In genomic region chr13:108245086-108245697, GRCm38 (mm10) we compare ENCODE assay signal across 17 mouse cellular contexts. TPM values are rescaled to one million over a fixed set of nuclear protein-coding genes. Genes with fewer than 3 reads are reported as not detected.
DNase-seq lines count a peak whose midpoint lies in the region; ATAC-seq and TF ChIP-seq lines count a peak whose summit lies in the region.
"Had no signal": no experiment of that assay in that cellular context is flagged by ENCODE, and none has a peak within 500 bp of the region (broad histone marks: within the 10 kb centered on the region; RNA-seq: fewer than 3 reads in every experiment).

No protein-coding gene starts in this region.

- no peaks in the 10 kb centered on the region for H3K9me3 ChIP-seq in embryonic facial prominence, embryonic 14.5 days (ENCODE audit: control insufficient read depth, low read length)
- H3K9me3 ChIP-seq in embryonic facial prominence, embryonic 10.5 days, result no peaks in the 10 kb centered on the region
- no peaks in the 10 kb centered on the region for H3K9me3 ChIP-seq in lung, embryonic 14.5 days (ENCODE audit: low read depth, low read length)
- no peaks in the 10 kb centered on the region for H3K9me3 ChIP-seq in kidney, embryonic 14.5 days (ENCODE audit: control insufficient read depth, low read length)
- H3K9me3 ChIP-seq: liver, embryonic 12.5 days; midbrain, embryonic 10.5 days; neural tube, embryonic 12.5 days had no signal

- no peaks in the 10 kb centered on the region for H3K27me3 ChIP-seq in embryonic facial prominence, embryonic 14.5 days (replicated peaks; ENCODE audit: control insufficient read depth, insufficient read depth, low read length)
- H3K27me3 ChIP-seq in embryonic facial prominence, embryonic 10.5 days (replicated peaks; ENCODE audit: low read depth, poor library complexity, severe bottlenecking), result no peaks in the 10 kb centered on the region
- H3K27me3 ChIP-seq in lung, embryonic 14.5 days (ENCODE audit: insufficient read depth, low read length), result no peaks in the 10 kb centered on the region
- no peaks in the 10 kb centered on the region for H3K27me3 ChIP-seq in kidney, embryonic 14.5 days (ENCODE audit: control insufficient read depth, insufficient read depth, low read length)
- H3K27me3 ChIP-seq: liver, embryonic 12.5 days; neural tube, embryonic 12.5 days had no signal

- no peak overlapping the region for H3K9ac ChIP-seq in embryonic facial prominence, embryonic 14.5 days (ENCODE audit: low read depth, low read length)
- H3K9ac ChIP-seq in lung, embryonic 14.5 days, result no peak overlapping the region
- H3K9ac ChIP-seq in kidney, embryonic 14.5 days (ENCODE audit: low read depth, low read length), result no peak overlapping the region
- H3K9ac ChIP-seq: liver, embryonic 12.5 days; neural tube, embryonic 12.5 days had no signal

- no peak for ATAC-seq in embryonic facial prominence, embryonic 14.5 days (ENCODE audit: low read depth)
- ATAC-seq in lung, embryonic 14.5 days (ENCODE audit: insufficient read depth), result no peak
- ATAC-seq in kidney, embryonic 14.5 days (ENCODE audit: low FRiP score, low TSS enrichment), result peak; percentile 76
- ATAC-seq: forebrain, embryonic 14.5 days; liver, embryonic 12.5 days had no signal

- no peak overlapping the region for H3K27ac ChIP-seq in embryonic facial prominence, embryonic 14.5 days (replicated peaks; ENCODE audit: low read depth, low read length)
- H3K27ac ChIP-seq in embryonic facial prominence, embryonic 10.5 days (replicated peaks), result no peak overlapping the region
- no peak overlapping the region for H3K27ac ChIP-seq in lung, embryonic 14.5 days (ENCODE audit: low read depth)
- H3K27ac ChIP-seq in kidney, embryonic 14.5 days (ENCODE audit: low read depth, low read length), result no peak overlapping the region
- H3K27ac ChIP-seq: left cerebral cortex, adult 2 months; liver, embryonic 12.5 days; midbrain, embryonic 10.5 days; neural tube, embryonic 12.5 days had no signal

- no peak overlapping the region for H3K4me3 ChIP-seq in embryonic facial prominence, embryonic 14.5 days (ENCODE audit: low read depth, low read length)
- no peak overlapping the region for H3K4me3 ChIP-seq in embryonic facial prominence, embryonic 10.5 days
- H3K4me3 ChIP-seq in lung, embryonic 14.5 days (ENCODE audit: low read depth, low read length), result no peak overlapping the region
- H3K4me3 ChIP-seq in kidney, embryonic 14.5 days (ENCODE audit: low read length), result no peak overlapping the region
- H3K4me3 ChIP-seq: left cerebral cortex, adult 2 months; liver, embryonic 12.5 days; midbrain, embryonic 10.5 days; neural tube, embryonic 12.5 days had no signal

- H3K4me1 ChIP-seq in embryonic facial prominence, embryonic 14.5 days (ENCODE audit: control insufficient read depth, insufficient read depth, low read length), result no peaks in the 10 kb centered on the region
- no peaks in the 10 kb centered on the region for H3K4me1 ChIP-seq in embryonic facial prominence, embryonic 10.5 days
- H3K4me1 ChIP-seq in lung, embryonic 14.5 days (ENCODE audit: insufficient read depth), result no peaks in the 10 kb centered on the region
- no peaks in the 10 kb centered on the region for H3K4me1 ChIP-seq in kidney, embryonic 14.5 days (ENCODE audit: control insufficient read depth, insufficient read depth, low read length)
- H3K4me1 ChIP-seq: liver, embryonic 12.5 days; midbrain, embryonic 10.5 days; neural tube, embryonic 12.5 days had no signal

- peak; percentile 26 for DNase-seq in embryonic facial prominence, embryonic 14.5 days (ENCODE audit: low spot score)
- DNase-seq in embryonic facial prominence, embryonic 10.5 days (ENCODE audit: low spot score), result no peak
- DNase-seq in lung, embryonic 14.5 days, result peak; percentile 13
- no peak for DNase-seq in lung, postnatal 25 days (ENCODE audit: low spot score)
- peak; percentile 45 to 63 for DNase-seq in kidney, postnatal 4 days
- no peak for DNase-seq in testis, postnatal 14 days (ENCODE audit: low spot score)
- DNase-seq in right cerebral cortex, adult 2 months (ENCODE audit: low spot score in 2 of 2), result no peak
- DNase-seq: adrenal gland, adult 8-10 months; cerebellum, postnatal 10 days; right cerebral cortex, postnatal 25 days; thymus, postnatal 14 days had no signal

- H3K4me2 ChIP-seq in embryonic facial prominence, embryonic 14.5 days (ENCODE audit: low read depth, low read length), result no peak overlapping the region
- H3K4me2 ChIP-seq in lung, embryonic 14.5 days, result no peak overlapping the region
- H3K4me2 ChIP-seq in kidney, embryonic 14.5 days (replicated peaks; ENCODE audit: low read depth, low read length), result no peak overlapping the region
- H3K4me2 ChIP-seq: liver, embryonic 12.5 days; neural tube, embryonic 12.5 days had no signal

- no peaks in the 10 kb centered on the region for H3K36me3 ChIP-seq in embryonic facial prominence, embryonic 14.5 days (ENCODE audit: control insufficient read depth, insufficient read depth, low read length)
- no peaks in the 10 kb centered on the region for H3K36me3 ChIP-seq in embryonic facial prominence, embryonic 10.5 days (replicated peaks)
- H3K36me3 ChIP-seq in lung, embryonic 14.5 days (ENCODE audit: insufficient read depth), result no peaks in the 10 kb centered on the region
- no peaks in the 10 kb centered on the region for H3K36me3 ChIP-seq in kidney, embryonic 14.5 days (ENCODE audit: control insufficient read depth, insufficient read depth, low read length)
- H3K36me3 ChIP-seq: liver, embryonic 12.5 days; midbrain, embryonic 10.5 days; neural tube, embryonic 12.5 days had no signal

- 60% methylated on average over 11 of the region's 11 CpGs for WGBS in embryonic facial prominence, embryonic 14.5 days
- WGBS in embryonic facial prominence, embryonic 10.5 days, result 79% methylated on average over 11 of the region's 11 CpGs
- 58% methylated on average over 11 of the region's 11 CpGs for WGBS in lung, embryonic 14.5 days
- WGBS in kidney, embryonic 14.5 days, result 75% methylated on average over 11 of the region's 11 CpGs

- no peak for TF ChIP-seq CTCF in lung, embryonic 14.5 days (IDR thresholded peaks at IDR 0.05; ENCODE audit: low read depth)

RNA-seq across cellular contexts. Expression of gene Elovl7, which starts 31.0 kb away (rescaled TPM):
- polyA plus RNA-seq in embryonic facial prominence, embryonic 14.5 days (2014; fragmentation: Nextera tagmentation; extraction: Ambion mirVana), result 4.1 and 4.2 TPM in 2 replicates
- 1.4 and 1.9 TPM in 2 replicates for polyA plus RNA-seq in embryonic facial prominence, embryonic 10.5 days (2016; fragmentation: Nextera tagmentation; extraction: Ambion mirVana)
- polyA plus RNA-seq in lung, embryonic 14.5 days (2014; fragmentation: Nextera tagmentation; extraction: Ambion mirVana), result 9.7 and 9.9 TPM in 2 replicates
- polyA plus RNA-seq in kidney, embryonic 14.5 days (2014; fragmentation: Nextera tagmentation; extraction: Ambion mirVana), result 7.3 and 14.3 TPM in 2 replicates

Comparison
In these comparisons a context has a peak if more than half of its experiments do, and no peak if none do; other contexts are left out.
1. DNase-seq: peak in embryonic facial prominence, embryonic 14.5 days (single experiment), lung, embryonic 14.5 days (single experiment) and kidney, postnatal 4 days (2 of 2); none in embryonic facial prominence, embryonic 10.5 days (single experiment), lung, postnatal 25 days (single experiment), testis, postnatal 14 days (single experiment) and right cerebral cortex, adult 2 months (0 of 2).